ENCODE assay signal across 14 mouse cellular contexts in genomic region chr3:31841253-31841652, GRCm38 (mm10).
"Had no signal": no experiment of that assay in that cellular context is flagged by ENCODE, and none has a peak within 500 bp of the region (broad histone marks: within the 10 kb centered on the region; RNA-seq: fewer than 3 reads in every experiment).

No protein-coding gene starts in this region.

- H3K9me3 ChIP-seq: limb, embryonic 15.5 days; liver, embryonic 12.5 days; midbrain, embryonic 10.5 days; midbrain, embryonic 15.5 days; neural tube, embryonic 13.5 days had no signal

- H3K27me3 ChIP-seq: limb, embryonic 15.5 days; liver, embryonic 12.5 days; midbrain, embryonic 15.5 days; neural tube, embryonic 13.5 days had no signal

- H3K27ac ChIP-seq: limb, embryonic 15.5 days; liver, embryonic 12.5 days; midbrain, embryonic 10.5 days; midbrain, embryonic 15.5 days; neural tube, embryonic 13.5 days had no signal

- H3K9ac ChIP-seq: limb, embryonic 15.5 days; liver, embryonic 12.5 days; lung, embryonic 14.5 days; midbrain, embryonic 15.5 days; neural tube, embryonic 13.5 days had no signal

- ATAC-seq: liver, embryonic 12.5 days; midbrain, embryonic 15.5 days had no signal

- H3K36me3 ChIP-seq: limb, embryonic 15.5 days; liver, embryonic 12.5 days; midbrain, embryonic 10.5 days; midbrain, embryonic 15.5 days; neural tube, embryonic 13.5 days had no signal

- H3K4me3 ChIP-seq: limb, embryonic 15.5 days; liver, embryonic 12.5 days; midbrain, embryonic 10.5 days; midbrain, embryonic 15.5 days; neural tube, embryonic 13.5 days had no signal

- DNase-seq: kidney, postnatal 14 days; lung, embryonic 14.5 days; lung, postnatal 10 days; lung, postnatal 4 days; retina, postnatal 1 day; right cerebral cortex, postnatal 4 days; spleen, adult 18-20 months; thymus, adult 2 months; thymus, postnatal 25 days had no signal

- H3K4me1 ChIP-seq: limb, embryonic 15.5 days; liver, embryonic 12.5 days; midbrain, embryonic 15.5 days; neural tube, embryonic 13.5 days had no signal

- H3K4me2 ChIP-seq: limb, embryonic 15.5 days; liver, embryonic 12.5 days; lung, embryonic 14.5 days; midbrain, embryonic 15.5 days; neural tube, embryonic 13.5 days had no signal
